Mouse (Mus musculus) hindbrain, embryonic 11.5 days (tissue): Measurements from ENCODE around the gene Lrba. TPM values are rescaled to one million over a fixed set of nuclear protein-coding genes. Genes with fewer than 3 reads are reported as not detected.
A peak's percentile ranks its signal among the peaks of the same experiment; 100 is the strongest.

Experiments
- ATAC-seq: fragments of 200-750 bp; cut with Nextera tagmentation; 2 replicates; pipeline ENCODE4 v1.8.0; 2017; ENCODE audit warnings: mild to moderate bottlenecking, moderate TSS enrichment, moderate library complexity; ENCODE audit not compliant: low FRiP score
- DNase-seq: peaks from one replicate; pipeline ENCODE4 v3.0.0-alpha.2; 2015; ENCODE audit warnings: low spot score
- H3K27ac ChIP-seq: fragments of 300-500 bp; sonication (generic); 2 replicates; pipeline ENCODE4 v1.5.1; 2014; ENCODE audit warnings: mild to moderate bottlenecking, low read depth, low read length
- H3K27me3 ChIP-seq: fragments of 300-500 bp; sonication (generic); 2 replicates; pipeline ENCODE4 v1.6.1; 2014; ENCODE audit warnings: mild to moderate bottlenecking, low read length, moderate library complexity, mixed read lengths; ENCODE audit not compliant: control insufficient read depth, insufficient read depth
- H3K36me3 ChIP-seq: fragments of 300-500 bp; sonication (generic); 2 replicates; pipeline ENCODE4 v1.6.1; 2014; ENCODE audit warnings: mild to moderate bottlenecking, low read length, moderate library complexity, mixed read lengths; ENCODE audit not compliant: control insufficient read depth, insufficient read depth
- H3K4me1 ChIP-seq: fragments of 300-500 bp; sonication (generic); replicated peaks from 2 replicates; pipeline ENCODE4 v1.6.1; 2014; ENCODE audit warnings: low read length, mixed read lengths; ENCODE audit not compliant: control insufficient read depth, insufficient read depth
- H3K4me2 ChIP-seq: fragments of 300-500 bp; sonication (generic); replicated peaks from 2 replicates; pipeline ENCODE4 v1.6.1; 2014; ENCODE audit warnings: mild to moderate bottlenecking, low read depth, low read length
- H3K4me3 ChIP-seq: fragments of 300-500 bp; sonication (generic); 2 replicates; pipeline ENCODE4 v1.5.1; 2014; ENCODE audit warnings: low read depth, low read length
- H3K9ac ChIP-seq: fragments of 300-500 bp; sonication (generic); 2 replicates; pipeline ENCODE4 v1.6.1; 2014; ENCODE audit warnings: low read depth, low read length
- H3K9me3 ChIP-seq: fragments of 300-500 bp; sonication (generic); 2 replicates; pipeline ENCODE4 v1.6.1; 2016; ENCODE audit warnings: low read length; ENCODE audit not compliant: control insufficient read depth
- WGBS: fragments of 180-500 bp; shearing (Covaris S2); extraction: QIAGEN DNeasy Blood & Tissue Kit; methylation state at CpG from one replicate; pipeline ENCODE4 v1.1.7; 2014; 5-methylcytosine and 5-hydroxymethylcytosine counted together
- polyA plus RNA-seq: library from polyadenylated mRNA; unstranded; fragments of >200 nt; fragmentation: Nextera tagmentation; extraction: Ambion mirVana; gene quantifications from 2 replicates; pipeline ENCODE4 v1.2.1, GENCODE M21; 2014

The Lrba gene
- polyA plus RNA-seq, 1 experiment from 2014 or later, result 11.2 TPM

GRCm38 (mm10) chr3:86231532-86232086 lies 7.1 kb downstream of the Lrba start:
- Histone ChIP-seq H3K4me3 (no peak overlapping the region), H3K4me1 (no peaks in the 10 kb centered on the region), H3K36me3 (no peaks in the 10 kb centered on the region), H3K9me3 (no peaks in the 10 kb centered on the region), H3K4me2 (no peak overlapping the region), H3K27me3 (no peaks in the 10 kb centered on the region), H3K9ac (no peak overlapping the region), H3K27ac (no peak overlapping the region)
- DNase-seq (no peak), ATAC-seq (no peak)
- 57% methylated on average over 1 of the region's 1 CpGs for WGBS

- Histone ChIP-seq H3K9me3 (no peaks in the 10 kb centered on the region), H3K9ac (no peak overlapping the region), H3K27me3 (no peaks in the 10 kb centered on the region), H3K36me3 (no peaks in the 10 kb centered on the region), H3K4me1 (no peaks in the 10 kb centered on the region), H3K27ac (no peak overlapping the region), H3K4me2 (no peak overlapping the region), H3K4me3 (no peak overlapping the region)
- WGBS, result 75% methylated on average over 8 of the region's 8 CpGs
- no peak for ATAC-seq
- no peak for DNase-seq
These were observed 22.7 kb downstream of the Lrba start for GRCm38 (mm10) chr3:86247193-86247592.

- H3K27me3 ChIP-seq, result no peaks in the 10 kb centered on the region
- no peak overlapping the region for H3K9ac ChIP-seq
- no peak for ATAC-seq
- H3K4me2 ChIP-seq, result no peak overlapping the region
- no peak overlapping the region for H3K4me3 ChIP-seq
- H3K36me3 ChIP-seq, result no peaks in the 10 kb centered on the region
- H3K4me1 ChIP-seq, result no peaks in the 10 kb centered on the region
- no peak overlapping the region for H3K27ac ChIP-seq
- DNase-seq, result no peak
- H3K9me3 ChIP-seq, result no peaks in the 10 kb centered on the region
- WGBS, result 88% methylated on average over 1 of the region's 1 CpGs
These were observed 26.7 kb downstream of the Lrba start for GRCm38 (mm10) chr3:86251212-86251611.

- ATAC-seq (no peak), DNase-seq (no peak)
- Histone ChIP-seq H3K4me1 (no peaks in the 10 kb centered on the region), H3K9ac (no peak overlapping the region), H3K4me2 (no peak overlapping the region), H3K4me3 (no peak overlapping the region), H3K9me3 (no peaks in the 10 kb centered on the region), H3K27me3 (no peaks in the 10 kb centered on the region), H3K27ac (no peak overlapping the region), H3K36me3 (no peaks in the 10 kb centered on the region)
These were observed 28.1 kb downstream of the Lrba start for GRCm38 (mm10) chr3:86252588-86252987.

- Histone ChIP-seq H3K27ac (no peak overlapping the region), H3K9me3 (no peaks in the 10 kb centered on the region), H3K36me3 (no peaks in the 10 kb centered on the region), H3K4me2 (no peak overlapping the region), H3K9ac (no peak overlapping the region), H3K4me1 (no peaks in the 10 kb centered on the region), H3K27me3 (no peaks in the 10 kb centered on the region), H3K4me3 (no peak overlapping the region)
- DNase-seq (no peak), ATAC-seq (no peak)
- WGBS, result 89% methylated on average over 3 of the region's 3 CpGs
These were observed 28.6 kb downstream of the Lrba start for GRCm38 (mm10) chr3:86253071-86253470.

- no peak for ATAC-seq
These were observed 29.3 kb downstream of the Lrba start for GRCm38 (mm10) chr3:86253791-86254190.

GRCm38 (mm10) chr3:86268074-86268702 lies 43.7 kb downstream of the Lrba start:
- DNase-seq (peak; percentile 73), ATAC-seq (peak; percentile 64)
- no peaks in the 10 kb centered on the region for H3K36me3 ChIP-seq
- 19% methylated on average over 1 of the region's 1 CpGs for WGBS
- no peak overlapping the region for H3K4me3 ChIP-seq
- H3K4me1 ChIP-seq, result no peaks in the 10 kb centered on the region
- H3K27ac ChIP-seq, result no peak overlapping the region
- H3K4me2 ChIP-seq, result no peak overlapping the region
- no peaks in the 10 kb centered on the region for H3K27me3 ChIP-seq
- no peak overlapping the region for H3K9ac ChIP-seq
- no peaks in the 10 kb centered on the region for H3K9me3 ChIP-seq

More at GRCm38 (mm10) chr3:86253791-86254190, 29.3 kb downstream of the Lrba start:
- Histone ChIP-seq H3K4me1 (no peaks in the 10 kb centered on the region), H3K27ac (no peak overlapping the region), H3K9me3 (no peaks in the 10 kb centered on the region), H3K36me3 (no peaks in the 10 kb centered on the region), H3K4me3 (no peak overlapping the region), H3K4me2 (no peak overlapping the region), H3K27me3 (no peaks in the 10 kb centered on the region), H3K9ac (no peak overlapping the region)
- no peak for DNase-seq
- WGBS, result 75% methylated on average over 1 of the region's 1 CpGs

GRCm38 (mm10) chr3:86275651-86276050 lies 51.2 kb downstream of the Lrba start:
- DNase-seq (no peak), ATAC-seq (no peak)
- Histone ChIP-seq H3K4me2 (no peak overlapping the region), H3K4me1 (no peaks in the 10 kb centered on the region), H3K36me3 (no peaks in the 10 kb centered on the region), H3K4me3 (no peak overlapping the region), H3K9me3 (no peaks in the 10 kb centered on the region), H3K27ac (no peak overlapping the region), H3K27me3 (no peaks in the 10 kb centered on the region), H3K9ac (no peak overlapping the region)
- 90% methylated on average over 1 of the region's 1 CpGs for WGBS

- Histone ChIP-seq H3K27ac (no peak overlapping the region), H3K36me3 (no peaks in the 10 kb centered on the region), H3K9me3 (no peaks in the 10 kb centered on the region), H3K4me2 (no peak overlapping the region), H3K4me3 (no peak overlapping the region), H3K9ac (no peak overlapping the region), H3K4me1 (no peaks in the 10 kb centered on the region), H3K27me3 (no peaks in the 10 kb centered on the region)
- WGBS, result 44% methylated on average over 8 of the region's 8 CpGs
- no peak for ATAC-seq
- no peak for DNase-seq
These were observed 66.8 kb downstream of the Lrba start for GRCm38 (mm10) chr3:86291326-86291725.
